In the genomic region with DNA sequence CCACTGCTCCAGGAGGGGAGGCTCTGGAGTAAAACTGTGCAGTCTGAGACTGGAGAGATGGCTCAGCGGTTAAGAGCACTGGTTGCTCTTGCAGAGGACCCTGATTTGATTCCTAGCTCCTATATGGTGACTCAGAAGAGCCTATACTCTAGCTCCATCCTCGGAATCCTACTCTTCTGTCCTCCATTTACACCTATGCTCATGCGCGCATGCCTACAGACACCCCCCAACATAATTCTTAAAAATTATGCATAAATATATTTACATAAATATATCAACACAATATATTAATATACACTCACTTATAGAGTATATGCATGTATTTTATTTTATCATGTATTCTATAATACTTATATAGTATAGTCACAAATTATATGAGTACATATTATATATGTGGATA, we compare ENCODE assay signal across 8 mouse cellular contexts. TPM values are rescaled to one million over a fixed set of nuclear protein-coding genes. Genes with fewer than 3 reads are reported as not detected.
DNase-seq lines count a peak whose midpoint lies in the region; ATAC-seq and TF ChIP-seq lines count a peak whose summit lies in the region.

No protein-coding gene starts in this region.

- H3K4me2 ChIP-seq in kidney, embryonic 14.5 days (replicated peaks; ENCODE audit: low read depth, low read length): peak overlapping the region; percentile 67; the same call in 1 of the 2 replicates
- H3K4me2 ChIP-seq in forebrain, embryonic 11.5 days (ENCODE audit: low read depth, low read length, severe bottlenecking): no peak overlapping the region; the same call in 1 of the 2 replicates
- H3K4me2 ChIP-seq in intestine, postnatal 0 days (replicated peaks; ENCODE audit: low read depth): peak overlapping the region; percentile 81
- 0 out of 2 replicates have a peak overlapping the region, but pooled peaks have one; percentile 98 for H3K4me2 ChIP-seq in midbrain, postnatal 0 days (ENCODE audit: low read depth, low read length, poor library complexity, severe bottlenecking)

- H3K4me1 ChIP-seq in kidney, embryonic 14.5 days (ENCODE audit: control insufficient read depth, insufficient read depth, low read length): peaks cover 13% of the 10 kb centered on the region
- H3K4me1 ChIP-seq in forebrain, embryonic 11.5 days (replicated peaks; ENCODE audit: control insufficient read depth, insufficient read depth, low read length): peaks cover 4% of the 10 kb centered on the region; the same call in 1 of the 2 replicates
- H3K4me1 ChIP-seq in intestine, postnatal 0 days (replicated peaks; ENCODE audit: control insufficient read depth, insufficient read depth, low read length): 0 out of 2 replicates have a peak, but pooled peaks cover 4% of the 10 kb centered on the region
- peaks cover 6% of the 10 kb centered on the region; the same call in 1 of the 2 replicates for H3K4me1 ChIP-seq in midbrain, postnatal 0 days (ENCODE audit: insufficient read depth, low read length)

- WGBS in kidney, embryonic 14.5 days: 74% methylated on average over 4 of the region's 4 CpGs
- 78% methylated on average over 4 of the region's 4 CpGs for WGBS in forebrain, embryonic 11.5 days
- 75% methylated on average over 4 of the region's 4 CpGs for whole genome bisulfite sequencing in intestine, postnatal 0 days
- 78% methylated on average over 4 of the region's 4 CpGs for WGBS in midbrain, postnatal 0 days

- H3K27me3 ChIP-seq in kidney, embryonic 14.5 days (ENCODE audit: control insufficient read depth, insufficient read depth, low read length): no peaks in the 10 kb centered on the region
- H3K27me3 ChIP-seq in forebrain, embryonic 11.5 days (ENCODE audit: control insufficient read depth, insufficient read depth, low read length): no peaks in the 10 kb centered on the region
- no peaks in the 10 kb centered on the region for H3K27me3 ChIP-seq in intestine, postnatal 0 days (replicated peaks; ENCODE audit: control insufficient read depth, insufficient read depth, low read length)
- H3K27me3 ChIP-seq in midbrain, postnatal 0 days (ENCODE audit: insufficient read depth, low read length): no peaks in the 10 kb centered on the region

- no peak for DNase-seq in kidney, adult 11 months
- DNase-seq in forebrain, embryonic 11.5 days (ENCODE audit: low spot score): no peak
- DNase-seq in midbrain, postnatal 0 days (ENCODE audit: low spot score): no peak
- DNase-seq in left cerebral cortex, adult 18-20 months (ENCODE audit: low spot score in 2 of 2): no peak
- no peak for DNase-seq in B cell, adult 2 months
- no peak for DNase-seq in ovary, postnatal 14 days (ENCODE audit: low spot score)

- peak overlapping the region; percentile 52 for H3K4me3 ChIP-seq in kidney, embryonic 14.5 days (ENCODE audit: low read length)
- H3K4me3 ChIP-seq in forebrain, embryonic 11.5 days (ENCODE audit: low read depth, low read length): no peak overlapping the region; the same call in 1 of the 2 replicates
- no peak overlapping the region for H3K4me3 ChIP-seq in intestine, postnatal 0 days (ENCODE audit: low read depth, low read length)
- H3K4me3 ChIP-seq in midbrain, postnatal 0 days (ENCODE audit: low read depth, low read length): no peak overlapping the region

- TF ChIP-seq CTCF in intestine, postnatal 0 days (IDR thresholded peaks at IDR 0.05; ENCODE audit: low read depth): no peak
- no peak for TF ChIP-seq CTCF in midbrain, postnatal 0 days (IDR thresholded peaks at IDR 0.05)

- no peak for ATAC-seq in kidney, embryonic 14.5 days (ENCODE audit: low FRiP score, low TSS enrichment)
- peak; percentile 31 for ATAC-seq in forebrain, embryonic 11.5 days (replicated peaks; ENCODE audit: low FRiP score)
- ATAC-seq in intestine, postnatal 0 days: peak; percentile 0; the same call in 1 of the 2 replicates
- peak; percentile 29 for ATAC-seq in midbrain, postnatal 0 days (ENCODE audit: low FRiP score)

- no peaks in the 10 kb centered on the region for H3K9me3 ChIP-seq in kidney, embryonic 14.5 days (ENCODE audit: control insufficient read depth, low read length)
- H3K9me3 ChIP-seq in forebrain, embryonic 11.5 days (ENCODE audit: control insufficient read depth, low read length): no peaks in the 10 kb centered on the region
- no peaks in the 10 kb centered on the region for H3K9me3 ChIP-seq in intestine, postnatal 0 days (ENCODE audit: control insufficient read depth)
- H3K9me3 ChIP-seq in midbrain, postnatal 0 days (ENCODE audit: low read length): no peaks in the 10 kb centered on the region

- H3K36me3 ChIP-seq in kidney, embryonic 14.5 days (ENCODE audit: control insufficient read depth, insufficient read depth, low read length): no peaks in the 10 kb centered on the region
- no peaks in the 10 kb centered on the region for H3K36me3 ChIP-seq in forebrain, embryonic 11.5 days (ENCODE audit: control insufficient read depth, insufficient read depth, low read length)
- peaks cover 19% of the 10 kb centered on the region for H3K36me3 ChIP-seq in intestine, postnatal 0 days (ENCODE audit: control insufficient read depth, insufficient read depth)
- H3K36me3 ChIP-seq in midbrain, postnatal 0 days (ENCODE audit: insufficient read depth, low read length): peaks cover 19% of the 10 kb centered on the region

- no peak overlapping the region for H3K27ac ChIP-seq in kidney, embryonic 14.5 days (ENCODE audit: low read depth, low read length)
- H3K27ac ChIP-seq in forebrain, embryonic 11.5 days (ENCODE audit: low read depth, low read length): no peak overlapping the region
- no peak overlapping the region for H3K27ac ChIP-seq in intestine, postnatal 0 days (ENCODE audit: low read depth, low read length)
- H3K27ac ChIP-seq in midbrain, postnatal 0 days (ENCODE audit: low read depth, low read length): 0 out of 2 replicates have a peak overlapping the region, but pooled peaks have one; percentile 12

- H3K9ac ChIP-seq in kidney, embryonic 14.5 days (ENCODE audit: low read depth, low read length): no peak overlapping the region
- no peak overlapping the region; the same call in 1 of the 2 replicates for H3K9ac ChIP-seq in forebrain, embryonic 11.5 days (ENCODE audit: low read length)
- H3K9ac ChIP-seq in intestine, postnatal 0 days (ENCODE audit: low read depth, low read length): no peak overlapping the region
- H3K9ac ChIP-seq in midbrain, postnatal 0 days (replicated peaks; ENCODE audit: low read length, poor library complexity, severe bottlenecking): no peak overlapping the region

RNA-seq across cellular contexts. Expression of gene Aunip, which starts 0.4 kb away (rescaled TPM):
- 5.9 and 20.7 TPM in 2 replicates for polyA plus RNA-seq in kidney, embryonic 14.5 days (2014; fragmentation: Nextera tagmentation; extraction: Ambion mirVana)
- 8.7 and 9.3 TPM in 2 replicates for polyA plus RNA-seq in forebrain, embryonic 11.5 days (2014; fragmentation: Nextera tagmentation; extraction: Ambion mirVana)
- 3.8 TPM in 2 replicates for polyA plus RNA-seq in intestine, postnatal 0 days (2015; fragmentation: Nextera tagmentation; extraction: Ambion mirVana)
- 1.5 and 2.0 TPM in 2 replicates for total RNA-seq in midbrain, postnatal 0 days (2014; rRNA removed)
- 0.91 and 1.3 TPM in 2 replicates for polyA plus RNA-seq in midbrain, postnatal 0 days (2015; fragmentation: Nextera tagmentation; extraction: Ambion mirVana)
- under 1 TPM in 1 of 2 experiments, not detected in 1; 0.54 TPM for total RNA-seq in left cerebral cortex, adult 18-20 months (2021)

RNA-seq across cellular contexts. Expression of gene Paqr7, which starts 13.9 kb away (rescaled TPM):
- 0.57 and 0.73 TPM in 2 replicates for polyA plus RNA-seq in kidney, embryonic 14.5 days (2014; fragmentation: Nextera tagmentation; extraction: Ambion mirVana)
- 1.3 and 1.5 TPM in 2 replicates for polyA plus RNA-seq in forebrain, embryonic 11.5 days (2014; fragmentation: Nextera tagmentation; extraction: Ambion mirVana)
- 62.6 and 70.3 TPM in 2 replicates for polyA plus RNA-seq in intestine, postnatal 0 days (2015; fragmentation: Nextera tagmentation; extraction: Ambion mirVana)
- 69.2 and 97.8 TPM in 2 replicates for total RNA-seq in midbrain, postnatal 0 days (2014; rRNA removed)
- polyA plus RNA-seq in midbrain, postnatal 0 days (2015; fragmentation: Nextera tagmentation; extraction: Ambion mirVana): 38.9 and 41.3 TPM in 2 replicates
- 10 to 100 TPM; 63.5 to 70.1 TPM for total RNA-seq in left cerebral cortex, adult 18-20 months (2021)

RNA-seq across cellular contexts. Expression of gene Mtfr1l, which starts 24.8 kb away (rescaled TPM):
- polyA plus RNA-seq in kidney, embryonic 14.5 days (2014; fragmentation: Nextera tagmentation; extraction: Ambion mirVana): 114 and 130 TPM in 2 replicates
- polyA plus RNA-seq in forebrain, embryonic 11.5 days (2014; fragmentation: Nextera tagmentation; extraction: Ambion mirVana): 132 and 135 TPM in 2 replicates
- 84.5 and 88.1 TPM in 2 replicates for polyA plus RNA-seq in intestine, postnatal 0 days (2015; fragmentation: Nextera tagmentation; extraction: Ambion mirVana)
- 135 and 167 TPM in 2 replicates for total RNA-seq in midbrain, postnatal 0 days (2014; rRNA removed)
- 191 and 196 TPM in 2 replicates for polyA plus RNA-seq in midbrain, postnatal 0 days (2015; fragmentation: Nextera tagmentation; extraction: Ambion mirVana)
- total RNA-seq in left cerebral cortex, adult 18-20 months (2021): 10 to 100 TPM; 65.3 to 66.0 TPM

RNA-seq across cellular contexts. Expression of gene Selenon, which starts 41.6 kb away (rescaled TPM):
- 15.6 and 19.5 TPM in 2 replicates for polyA plus RNA-seq in kidney, embryonic 14.5 days (2014; fragmentation: Nextera tagmentation; extraction: Ambion mirVana)
- 38.5 and 47.9 TPM in 2 replicates for polyA plus RNA-seq in forebrain, embryonic 11.5 days (2014; fragmentation: Nextera tagmentation; extraction: Ambion mirVana)
- 5.7 and 6.8 TPM in 2 replicates for polyA plus RNA-seq in intestine, postnatal 0 days (2015; fragmentation: Nextera tagmentation; extraction: Ambion mirVana)
- total RNA-seq in midbrain, postnatal 0 days (2014; rRNA removed): 22.8 and 26.1 TPM in 2 replicates
- 9.1 and 9.4 TPM in 2 replicates for polyA plus RNA-seq in midbrain, postnatal 0 days (2015; fragmentation: Nextera tagmentation; extraction: Ambion mirVana)
- total RNA-seq in left cerebral cortex, adult 18-20 months (2021): 10 to 100 TPM; 23.1 to 25.7 TPM

RNA-seq across cellular contexts. Expression of gene Stmn1, which starts 42.3 kb away (rescaled TPM):
- polyA plus RNA-seq in kidney, embryonic 14.5 days (2014; fragmentation: Nextera tagmentation; extraction: Ambion mirVana): 1,829 and 1,880 TPM in 2 replicates
- 3,131 and 3,150 TPM in 2 replicates for polyA plus RNA-seq in forebrain, embryonic 11.5 days (2014; fragmentation: Nextera tagmentation; extraction: Ambion mirVana)
- 398 and 412 TPM in 2 replicates for polyA plus RNA-seq in intestine, postnatal 0 days (2015; fragmentation: Nextera tagmentation; extraction: Ambion mirVana)
- total RNA-seq in midbrain, postnatal 0 days (2014; rRNA removed): 1,269 and 1,609 TPM in 2 replicates
- 6,261 and 6,359 TPM in 2 replicates for polyA plus RNA-seq in midbrain, postnatal 0 days (2015; fragmentation: Nextera tagmentation; extraction: Ambion mirVana)
- 1,000 to 10,000 TPM; 1,034 to 1,073 TPM for total RNA-seq in left cerebral cortex, adult 18-20 months (2021)

Comparison
In these comparisons a context has a peak if more than half of its experiments do, and no peak if none do; other contexts are left out.
1. RNA of gene Paqr7, which starts 13.9 kb away (polyA plus RNA-seq): 62.6 to 70.3 TPM in intestine, postnatal 0 days and 38.9 to 41.3 TPM in midbrain, postnatal 0 days; 1.3 to 1.5 TPM in forebrain, embryonic 11.5 days and 0.57 to 0.73 TPM in kidney, embryonic 14.5 days; every median in the first group is over 10 times any median in the second.